Mouse (Mus musculus): Measurements from ENCODE around the gene Dnaaf1.

DNA sequence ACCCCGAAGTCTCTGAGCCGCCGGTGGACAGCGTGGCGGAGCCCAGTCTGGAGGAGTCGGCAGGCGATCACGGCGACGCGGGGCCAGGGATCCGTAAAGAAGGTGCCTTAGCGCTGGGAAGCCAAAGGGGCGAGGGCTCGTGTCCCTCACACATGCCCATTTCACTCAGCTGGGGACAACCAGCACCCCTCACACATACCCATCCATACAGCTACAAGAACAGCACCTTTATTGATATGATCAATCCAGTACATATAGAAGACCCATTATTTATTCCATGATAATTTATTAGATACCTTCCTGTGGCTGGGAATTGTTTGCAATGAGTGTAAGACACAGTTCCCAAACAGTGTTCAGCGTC, 311 bp downstream of the Dnaaf1 start:
- no peak for TF ChIP-seq POLR2A (IDR thresholded peaks at IDR 0.05; ENCODE audit: borderline replicate concordance, control insufficient read depth, low read depth, low read length)
- no peak for TF ChIP-seq CTCF (IDR thresholded peaks at IDR 0.05; ENCODE audit: control insufficient read depth, insufficient read depth, low read length)

All from bone marrow, adult 2 months (tissue).